Mouse (Mus musculus) midbrain, postnatal 0 days (tissue): ENCODE data around the gene Ube2f. TPM values are rescaled to one million over a fixed set of nuclear protein-coding genes. Genes with fewer than 3 reads are reported as not detected.

Experiments
- ATAC-seq: fragments of 200-750 bp; cut with Nextera tagmentation; 2 replicates; pipeline ENCODE4 v1.8.0; 2017; ENCODE audit warnings: moderate number of reproducible peaks, mild to moderate bottlenecking, moderate TSS enrichment, moderate library complexity; ENCODE audit not compliant: low FRiP score
- DNase-seq: peaks from one replicate; pipeline ENCODE4 v3.0.0-alpha.2; 2015; ENCODE audit warnings: low spot score
- H3K27ac ChIP-seq: fragments of 300-500 bp; sonication (generic); 2 replicates; pipeline ENCODE4 v1.5.1; 2014; ENCODE audit warnings: low read depth, mild to moderate bottlenecking, low read length, mixed read lengths
- H3K27me3 ChIP-seq: fragments of 300-500 bp; sonication (generic); 2 replicates; pipeline ENCODE4 v1.6.1; 2014; ENCODE audit warnings: low read length, control low read depth, mixed read lengths; ENCODE audit not compliant: insufficient read depth
- H3K36me3 ChIP-seq: fragments of 300-500 bp; sonication (generic); 2 replicates; pipeline ENCODE4 v1.6.1; 2014; ENCODE audit warnings: low read length, control low read depth, mixed read lengths; ENCODE audit not compliant: insufficient read depth
- H3K4me1 ChIP-seq: fragments of 300-500 bp; sonication (generic); 2 replicates; pipeline ENCODE4 v1.6.1; 2014; ENCODE audit warnings: mild to moderate bottlenecking, control low read depth, antibody characterized with exemption, low read length, mixed read lengths; ENCODE audit not compliant: insufficient read depth
- H3K4me2 ChIP-seq: fragments of 300-500 bp; sonication (generic); 2 replicates; pipeline ENCODE4 v1.6.1; 2014; ENCODE audit warnings: low read depth, mild to moderate bottlenecking, low read length, mixed read lengths; ENCODE audit not compliant: poor library complexity, severe bottlenecking
- H3K4me3 ChIP-seq: fragments of 300-500 bp; sonication (generic); 2 replicates; pipeline ENCODE4 v1.5.1; 2014; ENCODE audit warnings: low read depth, mild to moderate bottlenecking, low read length, moderate library complexity
- H3K9ac ChIP-seq: fragments of 300-500 bp; sonication (generic); replicated peaks from 2 replicates; pipeline ENCODE4 v1.6.1; 2014; ENCODE audit warnings: mild to moderate bottlenecking, low read length, moderate library complexity, mixed read lengths; ENCODE audit not compliant: poor library complexity, severe bottlenecking
- H3K9me3 ChIP-seq: fragments of 300-500 bp; sonication (generic); 2 replicates; pipeline ENCODE4 v1.6.1; 2016; ENCODE audit warnings: low read length, control low read depth
- CTCF ChIP-seq: IDR thresholded peaks from 2 replicates; pipeline ENCODE4 v1.5.1; 2016; ENCODE audit warnings: antibody characterized with exemption, mild to moderate bottlenecking
- WGBS: fragments of 180-500 bp; shearing (Covaris S2); extraction: QIAGEN DNeasy Blood & Tissue Kit; methylation state at CpG from one replicate; pipeline ENCODE4 v1.1.7; 2014; 5-methylcytosine and 5-hydroxymethylcytosine counted together
- polyA plus RNA-seq: library from polyadenylated mRNA; unstranded; fragments of >200 nt; fragmentation: Nextera tagmentation; extraction: Ambion mirVana; gene quantifications from 2 replicates; pipeline ENCODE4 v1.2.1, GENCODE M21; 2015
- total RNA-seq: library from RNA; depleted of rRNA; stranded (reverse); fragments of >200 nt; gene quantifications from 2 replicates; pipeline ENCODE4 v1.2.3, GENCODE M21; 2014

The Ube2f gene
- total and polyA plus RNA-seq, 2 experiments from 2014 or later: 41.2 to 42.5 TPM

GRCm38 (mm10) chr1:91277480-91277879 is 27.4 kb downstream of the Ube2f start:
- Histone ChIP-seq H3K4me1 (no peaks in the 10 kb centered on the region), H3K36me3 (peaks cover 37% of the 10 kb centered on the region)
- TF ChIP-seq CTCF: no peak

GRCm38 (mm10) chr1:91278410-91279119 is 28.5 kb downstream of the Ube2f start:
- Histone ChIP-seq H3K36me3 (peaks cover 37% of the 10 kb centered on the region), H3K9ac (no peak overlapping the region), H3K9me3 (no peaks in the 10 kb centered on the region), H3K4me1 (no peaks in the 10 kb centered on the region), H3K27ac (no peak overlapping the region), H3K27me3 (no peaks in the 10 kb centered on the region), H3K4me3 (no peak overlapping the region), H3K4me2 (no peak overlapping the region)
- ATAC-seq: no peak
- TF ChIP-seq CTCF: no peak
- DNase-seq: no peak
- WGBS: 95% methylated on average over 3 of the region's 3 CpGs

More at GRCm38 (mm10) chr1:91277480-91277879, 27.4 kb downstream of the Ube2f start:
- DNase-seq (no peak), ATAC-seq (no peak)
- H3K4me3 ChIP-seq: no peak overlapping the region
- H3K9ac ChIP-seq: no peak overlapping the region
- H3K27me3 ChIP-seq: no peaks in the 10 kb centered on the region
- WGBS: 96% methylated on average over 2 of the region's 2 CpGs
- H3K27ac ChIP-seq: no peak overlapping the region
- no peak overlapping the region for H3K4me2 ChIP-seq
- no peaks in the 10 kb centered on the region for H3K9me3 ChIP-seq

- H3K4me2 ChIP-seq: no peak overlapping the region
- WGBS: 93% methylated on average over 1 of the region's 1 CpGs
- H3K27ac ChIP-seq: no peak overlapping the region
- H3K9ac ChIP-seq: no peak overlapping the region
- no peaks in the 10 kb centered on the region for H3K9me3 ChIP-seq
- H3K36me3 ChIP-seq: peaks cover 41% of the 10 kb centered on the region
- DNase-seq (no peak), ATAC-seq (no peak)
- H3K4me3 ChIP-seq: no peak overlapping the region
- TF ChIP-seq CTCF: no peak
- no peaks in the 10 kb centered on the region for H3K27me3 ChIP-seq
- no peaks in the 10 kb centered on the region for H3K4me1 ChIP-seq
Measured at GRCm38 (mm10) chr1:91279126-91279525, 29.0 kb downstream of the Ube2f start.

GRCm38 (mm10) chr1:91282582-91282981 is 32.5 kb downstream of the Ube2f start:
- H3K4me3 ChIP-seq: no peak overlapping the region
- 88% methylated on average over 1 of the region's 1 CpGs for WGBS
- no peak for ATAC-seq

GRCm38 (mm10) chr1:91289375-91289774 is 39.3 kb downstream of the Ube2f start:
- TF ChIP-seq CTCF: no peak
- Histone ChIP-seq H3K27me3 (no peaks in the 10 kb centered on the region), H3K27ac (no peak overlapping the region), H3K9me3 (no peaks in the 10 kb centered on the region), H3K9ac (no peak overlapping the region), H3K4me3 (no peak overlapping the region), H3K4me1 (no peaks in the 10 kb centered on the region), H3K36me3 (peaks cover 24% of the 10 kb centered on the region), H3K4me2 (no peak overlapping the region)
- DNase-seq (no peak), ATAC-seq (no peak)
- 100% methylated on average over 1 of the region's 1 CpGs for WGBS

More at GRCm38 (mm10) chr1:91282582-91282981, 32.5 kb downstream of the Ube2f start:
- Histone ChIP-seq H3K27ac (no peak overlapping the region), H3K9ac (no peak overlapping the region), H3K36me3 (peaks cover 40% of the 10 kb centered on the region), H3K9me3 (no peaks in the 10 kb centered on the region), H3K27me3 (no peaks in the 10 kb centered on the region), H3K4me2 (no peak overlapping the region), H3K4me1 (no peaks in the 10 kb centered on the region)
- no peak for DNase-seq
- TF ChIP-seq CTCF: no peak

GRCm38 (mm10) chr1:91292101-91292825 is 42.2 kb downstream of the Ube2f start:
- no peaks in the 10 kb centered on the region for H3K27me3 ChIP-seq
- no peak for ATAC-seq
- H3K27ac ChIP-seq: no peak overlapping the region
- no peaks in the 10 kb centered on the region for H3K9me3 ChIP-seq
- H3K9ac ChIP-seq: no peak overlapping the region
- no peak for TF ChIP-seq CTCF
- H3K36me3 ChIP-seq: peaks cover 9% of the 10 kb centered on the region
- H3K4me2 ChIP-seq: no peak overlapping the region
- 94% methylated on average over 11 of the region's 11 CpGs for WGBS
- no peak for DNase-seq
- no peaks in the 10 kb centered on the region for H3K4me1 ChIP-seq
- H3K4me3 ChIP-seq: no peak overlapping the region
